In the genomic region with DNA sequence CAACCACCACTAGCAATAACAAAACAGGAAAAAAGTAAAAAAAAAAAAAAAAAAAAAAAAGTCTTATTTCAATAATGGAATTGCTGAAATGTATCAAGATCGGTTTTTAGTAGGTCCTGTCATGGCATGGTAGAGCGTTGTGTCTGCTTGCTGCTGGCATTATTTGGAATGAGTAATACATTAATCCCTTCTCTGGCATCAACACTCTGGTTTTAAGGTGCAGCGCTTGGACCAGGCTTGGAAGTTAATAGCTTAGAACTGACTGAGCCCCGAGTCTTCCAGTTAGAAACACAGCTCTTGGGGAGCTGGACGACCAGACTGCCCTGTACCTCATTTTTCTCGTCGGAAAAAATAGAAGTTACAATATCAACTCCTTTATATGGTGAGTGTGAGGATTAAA, we compare ENCODE assay signal across 25 mouse cellular contexts. TPM values are rescaled to one million over a fixed set of nuclear protein-coding genes. Genes with fewer than 3 reads are reported as not detected.
"Had no signal": no experiment of that assay in that cellular context is flagged by ENCODE, and none has a peak within 500 bp of the region (broad histone marks: within the 10 kb centered on the region; RNA-seq: fewer than 3 reads in every experiment).

No protein-coding gene starts in this region.

- H3K9me3 ChIP-seq: hindbrain, embryonic 10.5 days; hindbrain, embryonic 13.5 days; hindbrain, embryonic 15.5 days; limb, embryonic 13.5 days; limb, embryonic 15.5 days; liver, embryonic 13.5 days; liver, embryonic 15.5 days had no signal

- H3K36me3 ChIP-seq: hindbrain, embryonic 10.5 days; hindbrain, embryonic 13.5 days; hindbrain, embryonic 15.5 days; limb, embryonic 13.5 days; limb, embryonic 15.5 days; liver, embryonic 13.5 days; liver, embryonic 15.5 days had no signal

- H3K4me1 ChIP-seq: hindbrain, embryonic 13.5 days; hindbrain, embryonic 15.5 days had no signal

- H3K27me3 ChIP-seq: hindbrain, embryonic 13.5 days; hindbrain, embryonic 15.5 days; limb, embryonic 13.5 days; limb, embryonic 15.5 days; liver, embryonic 13.5 days; liver, embryonic 15.5 days had no signal

- H3K27ac ChIP-seq: heart, adult 2 months; hindbrain, embryonic 10.5 days; hindbrain, embryonic 13.5 days; hindbrain, embryonic 15.5 days; hindbrain, postnatal 0 days; limb, embryonic 13.5 days; limb, embryonic 15.5 days; liver, embryonic 13.5 days; liver, embryonic 15.5 days had no signal

- H3K4me3 ChIP-seq: heart, adult 2 months; hindbrain, embryonic 10.5 days; hindbrain, embryonic 13.5 days; hindbrain, embryonic 15.5 days; limb, embryonic 13.5 days; limb, embryonic 15.5 days; liver, embryonic 13.5 days; liver, embryonic 15.5 days had no signal

- H3K9ac ChIP-seq: hindbrain, embryonic 13.5 days; hindbrain, embryonic 15.5 days; limb, embryonic 13.5 days; limb, embryonic 15.5 days; liver, embryonic 13.5 days; liver, embryonic 15.5 days had no signal

- ATAC-seq: hindbrain, postnatal 0 days; intestine, embryonic 16.5 days had no signal

- DNase-seq: gastrocnemius, postnatal 14 days; gastrocnemius, postnatal 36 days; heart, adult 2 months; heart, postnatal 10 days; heart, postnatal 4 days; kidney, adult 11 months; kidney, postnatal 10 days; layer of hippocampus, adult 9-11 months; layer of hippocampus, postnatal 36 days; left cerebral cortex, postnatal 4 days; liver, embryonic 13.5 days had no signal

- H3K4me2 ChIP-seq: heart, embryonic 11.5 days; hindbrain, embryonic 13.5 days; hindbrain, embryonic 15.5 days; limb, embryonic 13.5 days; limb, embryonic 15.5 days; liver, embryonic 13.5 days; liver, embryonic 15.5 days had no signal

RNA-seq across cellular contexts. Expression of a gene that starts 32.0 kb away (rescaled TPM):
- total RNA-seq: granulocyte monocyte progenitor cell, adult 5-6 weeks; hindbrain, postnatal 0 days; layer of hippocampus, postnatal 14 days; left cerebral cortex, postnatal 4 days had no signal
- polyA plus RNA-seq: hindbrain, embryonic 10.5 days; hindbrain, postnatal 0 days; intestine, embryonic 14.5 days; large intestine, adult 2 months; liver, adult 2 months had no signal
